ENCODE assay signal across 49 mouse cellular contexts in the genomic region with DNA sequence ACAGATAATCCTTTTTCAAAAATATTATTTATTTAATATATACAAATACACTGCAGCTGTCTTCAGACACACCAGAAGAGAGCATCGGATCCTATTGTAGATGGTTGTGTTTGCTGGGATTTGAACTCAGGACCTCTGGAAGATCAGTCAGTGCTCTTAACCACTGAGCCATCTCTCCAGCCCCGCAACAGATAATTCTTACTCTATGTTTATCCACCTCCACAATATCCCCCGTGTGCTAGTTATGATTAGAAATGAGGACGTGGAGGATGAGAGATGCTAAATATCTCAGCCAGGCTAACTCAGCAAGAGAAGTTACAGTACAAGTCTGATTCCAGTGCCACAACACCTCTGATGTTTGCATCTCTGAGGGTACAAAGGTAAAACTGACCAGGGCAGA. TPM values are rescaled to one million over a fixed set of nuclear protein-coding genes. Genes with fewer than 3 reads are reported as not detected.
"Had no signal": no experiment of that assay in that cellular context is flagged by ENCODE, and none has a peak within 500 bp of the region (broad histone marks: within the 10 kb centered on the region; RNA-seq: fewer than 3 reads in every experiment).

No protein-coding gene starts in this region.

- H3K27me3 ChIP-seq: heart, embryonic 12.5 days; heart, embryonic 13.5 days; heart, embryonic 15.5 days; hindbrain, embryonic 12.5 days; hindbrain, embryonic 13.5 days; hindbrain, embryonic 15.5 days; intestine, embryonic 15.5 days; kidney, embryonic 15.5 days had no signal

- ATAC-seq: hindbrain, embryonic 16.5 days; hindbrain, postnatal 0 days; inflammation-experienced regulatory T-cells, adult 6 months; intestine, embryonic 15.5 days; intestine, embryonic 16.5 days; intestine, postnatal 0 days had no signal

- H3K4me3 ChIP-seq: heart, embryonic 10.5 days; heart, embryonic 12.5 days; heart, embryonic 13.5 days; heart, embryonic 15.5 days; hindbrain, embryonic 10.5 days; hindbrain, embryonic 12.5 days; hindbrain, embryonic 13.5 days; hindbrain, embryonic 15.5 days; intestine, embryonic 15.5 days; kidney, embryonic 15.5 days; layer of hippocampus, adult 2 months; left cerebral cortex, adult 2 months had no signal

- H3K4me1 ChIP-seq: heart, embryonic 10.5 days; heart, embryonic 12.5 days; hindbrain, embryonic 15.5 days; intestine, embryonic 15.5 days had no signal

- H3K27ac ChIP-seq: heart, embryonic 10.5 days; heart, embryonic 13.5 days; heart, embryonic 15.5 days; hindbrain, embryonic 10.5 days; hindbrain, embryonic 12.5 days; hindbrain, embryonic 13.5 days; hindbrain, embryonic 14.5 days; hindbrain, embryonic 15.5 days; hindbrain, postnatal 0 days; intestine, embryonic 15.5 days; kidney, embryonic 15.5 days; kidney, postnatal 0 days; layer of hippocampus, adult 2 months; left cerebral cortex, adult 2 months had no signal

- DNase-seq: heart, postnatal 10 days; heart, postnatal 36 days; heart, postnatal 4 days; kidney, adult 18-20 months; kidney, adult 2 months; kidney, adult 8-10 months; kidney, adult 9 months; kidney, postnatal 14 days; kidney, postnatal 25 days; kidney, postnatal 36 days; kidney, postnatal 4 days; layer of hippocampus, adult 9-11 months; layer of hippocampus, postnatal 36 days had no signal

- H3K4me2 ChIP-seq: heart, embryonic 11.5 days; heart, embryonic 12.5 days; heart, embryonic 13.5 days; heart, embryonic 15.5 days; hindbrain, embryonic 12.5 days; hindbrain, embryonic 13.5 days; hindbrain, embryonic 14.5 days; hindbrain, embryonic 15.5 days; intestine, embryonic 15.5 days; kidney, embryonic 15.5 days had no signal

- H3K9me3 ChIP-seq: heart, embryonic 10.5 days; heart, embryonic 12.5 days; heart, embryonic 13.5 days; heart, embryonic 15.5 days; hindbrain, embryonic 10.5 days; hindbrain, embryonic 12.5 days; hindbrain, embryonic 13.5 days; hindbrain, embryonic 15.5 days; intestine, embryonic 15.5 days; kidney, embryonic 15.5 days had no signal

- H3K9ac ChIP-seq: heart, embryonic 12.5 days; heart, embryonic 13.5 days; heart, embryonic 15.5 days; hindbrain, embryonic 12.5 days; hindbrain, embryonic 13.5 days; hindbrain, embryonic 14.5 days; hindbrain, embryonic 15.5 days; intestine, embryonic 15.5 days; kidney, embryonic 15.5 days had no signal

RNA-seq across cellular contexts. Expression of gene Tmem253, which starts 21.0 kb away (rescaled TPM):
- total RNA-seq: hematopoietic stem cell, adult 5-6 weeks; hindbrain, postnatal 0 days had no signal

RNA-seq across cellular contexts. Expression of gene Olfr221, which starts 47.8 kb away (rescaled TPM):
- total RNA-seq: heart, postnatal 10 days; heart, postnatal 25 days; heart, postnatal 36 days; heart, postnatal 4 days; hematopoietic stem cell, adult 5-6 weeks; hindbrain, postnatal 0 days; layer of hippocampus, adult 18-20 months; layer of hippocampus, adult 2 months; layer of hippocampus, adult 8-10 months; layer of hippocampus, postnatal 10 days; layer of hippocampus, postnatal 14 days; layer of hippocampus, postnatal 25 days; layer of hippocampus, postnatal 36 days; left cerebral cortex, adult 18-20 months; left cerebral cortex, adult 2 months had no signal
- polyA plus RNA-seq: heart, embryonic 10.5 days; heart, embryonic 11.5 days; heart, embryonic 12.5 days; heart, embryonic 13.5 days; heart, embryonic 14.5 days; heart, embryonic 15.5 days; heart, embryonic 16.5 days; heart, postnatal 0 days; hindbrain, embryonic 10.5 days; hindbrain, embryonic 11.5 days; hindbrain, embryonic 12.5 days; hindbrain, embryonic 13.5 days; hindbrain, embryonic 14.5 days; hindbrain, embryonic 16.5 days; hindbrain, postnatal 0 days; inflammation-experienced regulatory T-cells, adult 6 months; intestine, embryonic 14.5 days; intestine, embryonic 15.5 days; intestine, embryonic 16.5 days; intestine, postnatal 0 days; kidney, adult 2 months; kidney, embryonic 14.5 days; kidney, embryonic 15.5 days; kidney, embryonic 16.5 days; kidney, postnatal 0 days; large intestine, adult 2 months had no signal
